Mouse (Mus musculus): ENCODE data around the gene Cabp1. TPM values are rescaled to one million over a fixed set of nuclear protein-coding genes. Genes with fewer than 3 reads are reported as not detected.
A peak's percentile ranks its signal among the peaks of the same experiment; 100 is the strongest.

Cabp1 gene
- polyA plus RNA-seq, 1 experiment from 2014 or later: 2.6 TPM

DNA sequence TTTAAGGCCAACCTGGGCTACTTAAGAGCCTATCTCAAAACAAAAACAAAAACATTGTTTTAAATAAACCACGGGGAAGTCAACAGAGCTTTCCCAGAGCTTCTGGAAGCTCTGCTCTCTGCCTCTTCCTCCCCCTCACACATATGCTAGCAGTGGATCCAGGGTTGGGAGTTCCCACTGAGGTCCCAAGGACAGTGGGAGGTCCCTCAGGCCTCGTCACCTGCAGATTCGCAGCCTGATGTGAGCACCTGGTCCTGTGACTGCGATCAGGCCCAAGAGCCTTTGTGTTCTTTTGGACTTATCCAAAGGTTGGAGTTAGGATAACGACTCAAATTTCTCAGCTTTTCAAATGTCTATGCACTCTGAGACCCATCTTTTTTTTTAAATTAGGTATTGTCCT, 14.4 kb upstream of the Cabp1 start:
- no peak overlapping the region for H3K4me3 ChIP-seq (ENCODE audit: low read depth, low read length)
- ATAC-seq (ENCODE audit: insufficient read depth): no peak
- no peaks in the 10 kb centered on the region for H3K36me3 ChIP-seq (ENCODE audit: insufficient read depth)
- no peak overlapping the region for H3K4me2 ChIP-seq
- 49% methylated on average over 5 of the region's 5 CpGs for WGBS
- H3K9ac ChIP-seq: no peak overlapping the region
- no peaks in the 10 kb centered on the region for H3K9me3 ChIP-seq (ENCODE audit: low read depth, low read length)
- no peak overlapping the region for H3K27ac ChIP-seq (ENCODE audit: low read depth)
- H3K4me1 ChIP-seq (ENCODE audit: insufficient read depth): peaks cover 5% of the 10 kb centered on the region; the same call in 1 of the 2 replicates
- no peak for TF ChIP-seq CTCF (IDR thresholded peaks at IDR 0.05; ENCODE audit: low read depth)
- DNase-seq: no peak
- peaks cover 10% of the 10 kb centered on the region for H3K27me3 ChIP-seq (ENCODE audit: insufficient read depth, low read length)

DNA sequence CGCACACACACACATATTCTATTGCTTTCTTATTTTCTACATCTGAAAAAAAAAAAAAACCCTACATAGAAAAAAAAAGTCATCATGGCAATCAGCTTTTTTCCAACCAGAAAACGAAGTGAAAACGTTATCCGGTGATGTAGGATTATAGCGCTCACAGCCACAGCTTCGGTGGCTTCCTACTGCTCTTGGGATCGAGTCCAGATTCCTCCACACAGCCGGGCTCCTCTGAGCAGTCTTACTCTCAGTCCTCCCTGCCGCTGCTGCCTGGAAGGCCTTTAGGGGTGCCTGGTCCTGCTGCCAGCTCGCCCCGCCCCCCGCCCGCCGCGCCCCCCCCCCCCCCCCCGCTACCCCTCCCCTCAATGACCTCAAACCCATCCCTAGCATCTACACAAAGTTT, 13.7 kb upstream of the Cabp1 start:
- H3K36me3 ChIP-seq (ENCODE audit: insufficient read depth): no peaks in the 10 kb centered on the region
- H3K27me3 ChIP-seq (ENCODE audit: insufficient read depth, low read length): peaks cover 10% of the 10 kb centered on the region
- 11% methylated on average over 9 of the region's 16 CpGs for WGBS

DNA sequence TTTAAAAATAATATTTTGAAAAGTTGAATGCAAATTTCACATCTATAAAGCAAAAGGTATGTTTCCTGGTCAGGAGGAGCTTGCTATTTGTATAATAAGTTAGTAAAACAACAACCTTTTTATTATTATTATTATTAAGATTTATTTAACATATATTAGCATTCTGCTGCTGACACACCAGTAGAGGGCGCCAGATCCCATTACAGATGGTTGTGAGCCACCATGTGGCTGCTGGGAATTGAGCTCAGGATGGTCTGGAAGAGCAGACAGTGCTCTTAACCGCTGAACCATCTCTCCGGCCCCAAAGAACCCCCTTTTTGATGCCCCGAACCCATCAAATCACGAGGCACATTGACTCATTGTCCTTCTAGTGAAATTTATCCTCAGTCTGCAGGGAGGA, 13.1 kb upstream of the Cabp1 start:
- H3K36me3 ChIP-seq (ENCODE audit: insufficient read depth): no peaks in the 10 kb centered on the region
- no peak overlapping the region for H3K9ac ChIP-seq
- no peak overlapping the region for H3K4me2 ChIP-seq
- 55% methylated on average over 5 of the region's 5 CpGs for WGBS
- H3K27me3 ChIP-seq (ENCODE audit: insufficient read depth, low read length): peaks cover 10% of the 10 kb centered on the region
- peaks cover 6% of the 10 kb centered on the region; the same call in 1 of the 2 replicates for H3K4me1 ChIP-seq (ENCODE audit: insufficient read depth)
- DNase-seq (no peak), ATAC-seq (ENCODE audit: insufficient read depth) (no peak)
- H3K9me3 ChIP-seq (ENCODE audit: low read depth, low read length): no peaks in the 10 kb centered on the region
- H3K27ac ChIP-seq (ENCODE audit: low read depth): no peak overlapping the region
- H3K4me3 ChIP-seq (ENCODE audit: low read depth, low read length): no peak overlapping the region
- TF ChIP-seq CTCF (IDR thresholded peaks at IDR 0.05; ENCODE audit: low read depth): peak; percentile 44

More for the DNA sequence above, 13.7 kb upstream of the Cabp1 start:
- H3K4me1 ChIP-seq (ENCODE audit: insufficient read depth): peaks cover 6% of the 10 kb centered on the region; the same call in 1 of the 2 replicates
- no peak overlapping the region for H3K4me3 ChIP-seq (ENCODE audit: low read depth, low read length)
- H3K4me2 ChIP-seq: peak overlapping the region; percentile 12; the same call in 1 of the 2 replicates
- H3K27ac ChIP-seq (ENCODE audit: low read depth): no peak overlapping the region
- no peak overlapping the region for H3K9ac ChIP-seq
- peak; percentile 54 for DNase-seq
- TF ChIP-seq CTCF (IDR thresholded peaks at IDR 0.05; ENCODE audit: low read depth): no peak
- ATAC-seq (ENCODE audit: insufficient read depth): no peak
- no peaks in the 10 kb centered on the region for H3K9me3 ChIP-seq (ENCODE audit: low read depth, low read length)

DNA sequence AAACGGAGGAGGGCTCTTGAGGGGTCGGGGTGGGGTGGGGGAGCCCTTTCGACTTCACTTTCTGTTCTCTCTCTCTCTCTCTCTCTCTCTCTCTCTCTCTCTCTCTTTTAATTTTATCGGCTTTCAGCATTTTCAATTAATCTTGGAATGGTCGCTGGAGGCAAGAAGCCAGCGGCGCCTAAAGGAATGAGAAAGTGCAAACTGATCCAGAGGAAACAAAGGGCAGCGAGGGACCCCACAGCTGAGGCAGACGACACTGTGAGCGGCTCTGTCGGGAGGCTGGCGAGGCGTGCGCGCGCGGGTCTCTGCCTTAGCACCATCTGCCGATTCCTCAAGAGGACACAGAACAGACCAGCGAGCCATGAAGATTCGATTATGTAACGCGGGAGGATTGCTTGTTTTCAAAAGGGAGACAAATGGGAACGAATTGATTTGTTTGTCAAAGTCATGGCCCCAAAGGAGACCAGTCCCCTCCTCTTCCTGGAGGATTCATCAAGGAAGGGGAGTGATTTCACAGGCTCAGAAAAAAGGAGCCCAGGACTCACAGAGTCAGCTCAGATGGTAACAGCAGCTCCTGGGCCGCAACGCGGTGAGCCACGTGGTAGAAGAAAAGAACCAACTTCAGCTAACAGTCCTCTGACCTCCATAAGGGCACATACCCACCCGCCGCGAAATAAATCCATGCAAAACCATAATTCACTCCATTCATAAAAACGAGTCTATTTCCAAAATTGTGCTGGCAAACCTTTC, 10.6 kb upstream of the Cabp1 start:
- no peak for TF ChIP-seq CTCF (IDR thresholded peaks at IDR 0.05; ENCODE audit: low read depth)
- Histone ChIP-seq H3K4me2 (peak overlapping the region; percentile 59), H3K27ac (ENCODE audit: low read depth) (peak overlapping the region; percentile 19; the same call in 1 of the 2 replicates), H3K9me3 (ENCODE audit: low read depth, low read length) (no peaks in the 10 kb centered on the region), H3K4me1 (ENCODE audit: insufficient read depth) (peaks cover 6% of the 10 kb centered on the region; the same call in 1 of the 2 replicates), H3K36me3 (ENCODE audit: insufficient read depth) (no peaks in the 10 kb centered on the region), H3K9ac (peak overlapping the region; percentile 33; the same call in 1 of the 2 replicates), H3K27me3 (ENCODE audit: insufficient read depth, low read length) (peaks cover 10% of the 10 kb centered on the region), H3K4me3 (ENCODE audit: low read depth, low read length) (peak overlapping the region; percentile 16)
- ATAC-seq (ENCODE audit: insufficient read depth) (peak; percentile 68), DNase-seq (peak; percentile 75)
- WGBS: 3% methylated on average over 31 of the region's 31 CpGs

DNA sequence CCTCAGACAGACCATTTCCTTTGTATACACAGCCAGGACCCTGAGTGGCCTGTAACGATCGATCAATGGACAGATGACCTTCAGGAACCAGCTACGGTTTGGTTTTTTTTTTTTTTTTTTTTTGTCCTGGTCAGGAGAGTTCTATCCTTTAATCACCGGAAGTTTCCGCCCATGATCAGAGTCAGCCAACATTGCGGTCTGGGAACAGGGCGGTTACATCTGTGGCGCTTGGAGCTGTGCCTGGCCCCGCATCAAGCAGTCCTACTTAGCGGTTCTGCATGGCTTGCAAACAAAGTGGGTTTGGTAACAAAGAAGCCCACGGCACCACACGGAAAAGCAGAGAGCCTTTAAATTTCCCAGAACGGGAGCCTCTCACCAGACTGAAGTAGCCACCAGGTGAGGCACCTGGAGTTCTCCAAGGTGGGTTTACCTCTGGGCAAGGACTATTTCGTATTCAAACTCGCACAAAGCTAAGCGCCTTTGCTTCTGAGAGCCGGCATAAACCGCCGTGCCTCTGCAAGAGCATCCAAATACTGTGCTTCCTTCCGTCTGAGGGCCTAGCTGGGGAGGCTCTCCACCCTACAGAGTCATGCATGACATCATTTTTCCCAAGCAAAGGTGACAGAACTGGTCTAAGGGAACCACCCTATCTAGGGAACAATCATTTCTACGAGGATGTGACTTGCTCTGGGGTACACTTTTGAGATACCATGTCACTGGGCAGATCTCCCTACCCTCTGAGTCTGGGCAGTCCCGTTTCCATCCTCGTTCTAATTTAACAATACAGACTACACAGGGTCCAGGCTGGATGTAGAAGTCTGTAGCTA, 9.8 kb upstream of the Cabp1 start:
- Histone ChIP-seq H3K4me2 (peak overlapping the region; percentile 59), H3K9ac (peak overlapping the region; percentile 33; the same call in 1 of the 2 replicates), H3K27ac (ENCODE audit: low read depth) (peak overlapping the region; percentile 19; the same call in 1 of the 2 replicates), H3K36me3 (ENCODE audit: insufficient read depth) (no peaks in the 10 kb centered on the region), H3K4me3 (ENCODE audit: low read depth, low read length) (peak overlapping the region; percentile 16), H3K4me1 (ENCODE audit: insufficient read depth) (peaks cover 6% of the 10 kb centered on the region; the same call in 1 of the 2 replicates), H3K9me3 (ENCODE audit: low read depth, low read length) (no peaks in the 10 kb centered on the region), H3K27me3 (ENCODE audit: insufficient read depth, low read length) (peaks cover 10% of the 10 kb centered on the region)
- TF ChIP-seq CTCF (IDR thresholded peaks at IDR 0.05; ENCODE audit: low read depth): no peak
- ATAC-seq (ENCODE audit: insufficient read depth) (peak; percentile 68), DNase-seq (peak; percentile 73)
- 10% methylated on average over 23 of the region's 23 CpGs for WGBS

DNA sequence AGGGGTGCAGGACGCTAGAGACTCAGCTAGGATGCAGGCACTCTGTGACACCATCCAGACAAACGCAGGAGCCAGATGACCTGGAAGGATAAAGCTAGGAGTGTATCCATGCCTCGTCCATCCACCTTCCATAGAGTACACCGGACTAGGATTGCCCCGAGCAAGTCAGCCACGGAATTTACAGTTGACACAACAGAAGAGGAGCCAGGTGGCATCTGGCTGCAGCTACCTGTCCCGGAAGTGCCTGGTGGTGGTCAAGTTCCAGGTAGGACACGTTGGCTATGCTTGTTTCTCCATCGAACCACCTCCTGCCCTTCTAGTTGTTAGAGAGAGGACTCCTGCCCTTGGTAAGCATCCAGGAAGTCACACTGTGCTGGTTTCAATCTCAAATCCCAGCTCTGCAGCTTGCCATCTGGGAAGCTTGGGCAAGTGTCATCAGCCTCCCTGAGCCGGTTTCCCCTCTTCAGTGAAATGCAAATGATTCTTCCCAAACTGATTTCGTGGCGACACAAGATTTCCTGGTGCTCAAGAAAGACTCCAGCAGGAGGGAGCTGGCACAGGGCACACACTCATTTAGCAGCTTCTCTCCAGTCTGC, 543 bp upstream of the Cabp1 start:
- DNase-seq (no peak), ATAC-seq (ENCODE audit: insufficient read depth) (peak; percentile 42; the same call in 1 of the 2 replicates)
- H3K4me2 ChIP-seq: peak overlapping the region; percentile 100
- no peak overlapping the region for H3K27ac ChIP-seq (ENCODE audit: low read depth)
- H3K4me1 ChIP-seq (ENCODE audit: insufficient read depth): no peaks in the 10 kb centered on the region
- TF ChIP-seq CTCF (IDR thresholded peaks at IDR 0.05; ENCODE audit: low read depth): no peak
- H3K9me3 ChIP-seq (ENCODE audit: low read depth, low read length): no peaks in the 10 kb centered on the region
- peaks cover 53% of the 10 kb centered on the region for H3K27me3 ChIP-seq (ENCODE audit: insufficient read depth, low read length)
- no peaks in the 10 kb centered on the region for H3K36me3 ChIP-seq (ENCODE audit: insufficient read depth)
- H3K9ac ChIP-seq: no peak overlapping the region
- 4% methylated on average over 12 of the region's 12 CpGs for WGBS
- peak overlapping the region; percentile 60 for H3K4me3 ChIP-seq (ENCODE audit: low read depth, low read length)
